Mouse (Mus musculus): ENCODE data around the gene 4931428F04Rik. TPM values are rescaled to one million over a fixed set of nuclear protein-coding genes. Genes with fewer than 3 reads are reported as not detected.

Gene 4931428F04Rik
- polyA plus RNA-seq, 1 experiment from 2014 or later = 10.5 TPM

GRCm38 (mm10) chr8:105290554-105291314 is 1.1 kb upstream of the 4931428F04Rik start:
- ATAC-seq (ENCODE audit: low FRiP score, low TSS enrichment) = no peak
- Histone ChIP-seq H3K4me3 (ENCODE audit: low read length) (peak overlapping the region; percentile 1; the same call in 1 of the 2 replicates), H3K36me3 (ENCODE audit: insufficient read depth, low read length) (no peaks in the 10 kb centered on the region), H3K27me3 (ENCODE audit: insufficient read depth, low read length) (peaks cover 11% of the 10 kb centered on the region), H3K9me3 (ENCODE audit: low read length) (no peaks in the 10 kb centered on the region), H3K4me1 (ENCODE audit: insufficient read depth, low read length) (peaks cover 20% of the 10 kb centered on the region), H3K27ac (ENCODE audit: low read length) (no peak overlapping the region), H3K9ac (replicated peaks; ENCODE audit: low read length) (no peak overlapping the region), H3K4me2 (replicated peaks; ENCODE audit: low read depth, low read length) (peak overlapping the region; percentile 91)
- WGBS = 6% methylated on average over 31 of the region's 31 CpGs

- Histone ChIP-seq H3K9me3 (ENCODE audit: low read length) (no peaks in the 10 kb centered on the region), H3K27ac (ENCODE audit: low read length) (peak overlapping the region; percentile 84), H3K4me1 (ENCODE audit: insufficient read depth, low read length) (peaks cover 20% of the 10 kb centered on the region), H3K9ac (replicated peaks; ENCODE audit: low read length) (peak overlapping the region; percentile 72), H3K27me3 (ENCODE audit: insufficient read depth, low read length) (peaks cover 11% of the 10 kb centered on the region), H3K4me3 (ENCODE audit: low read length) (peak overlapping the region; percentile 64), H3K36me3 (ENCODE audit: insufficient read depth, low read length) (no peaks in the 10 kb centered on the region; the same call in 1 of the 2 replicates), H3K4me2 (replicated peaks; ENCODE audit: low read depth, low read length) (peak overlapping the region; percentile 91)
- under 1% methylated on average over 53 of the region's 53 CpGs for whole genome bisulfite sequencing
- peak; percentile 88 for ATAC-seq (ENCODE audit: low FRiP score, low TSS enrichment)
Observed at GRCm38 (mm10) chr8:105288958-105289732, 519 bp downstream of the 4931428F04Rik start.

GRCm38 (mm10) chr8:105288231-105288630 is 1.4 kb downstream of the 4931428F04Rik start:
- 86% methylated on average over 5 of the region's 5 CpGs for WGBS
- Histone ChIP-seq H3K4me1 (ENCODE audit: insufficient read depth, low read length) (peaks cover 20% of the 10 kb centered on the region), H3K36me3 (ENCODE audit: insufficient read depth, low read length) (no peaks in the 10 kb centered on the region; the same call in 1 of the 2 replicates), H3K9me3 (ENCODE audit: low read length) (no peaks in the 10 kb centered on the region), H3K27me3 (ENCODE audit: insufficient read depth, low read length) (peaks cover 11% of the 10 kb centered on the region), H3K4me3 (ENCODE audit: low read length) (no peak overlapping the region), H3K27ac (ENCODE audit: low read length) (no peak overlapping the region), H3K4me2 (replicated peaks; ENCODE audit: low read depth, low read length) (peak overlapping the region; percentile 91; the same call in 1 of the 2 replicates), H3K9ac (replicated peaks; ENCODE audit: low read length) (no peak overlapping the region)
- no peak for ATAC-seq (ENCODE audit: low FRiP score, low TSS enrichment)

- H3K9ac ChIP-seq (replicated peaks; ENCODE audit: low read length) = no peak overlapping the region
- no peaks in the 10 kb centered on the region for H3K9me3 ChIP-seq (ENCODE audit: low read length)
- peaks cover 20% of the 10 kb centered on the region for H3K4me1 ChIP-seq (ENCODE audit: insufficient read depth, low read length)
- H3K27me3 ChIP-seq (ENCODE audit: insufficient read depth, low read length) = peaks cover 11% of the 10 kb centered on the region
- WGBS = 86% methylated on average over 4 of the region's 4 CpGs
- H3K36me3 ChIP-seq (ENCODE audit: insufficient read depth, low read length) = peaks cover 3% of the 10 kb centered on the region
- H3K4me2 ChIP-seq (replicated peaks; ENCODE audit: low read depth, low read length) = no peak overlapping the region
- H3K4me3 ChIP-seq (ENCODE audit: low read length) = no peak overlapping the region
- ATAC-seq (ENCODE audit: low FRiP score, low TSS enrichment) = no peak
- H3K27ac ChIP-seq (ENCODE audit: low read length) = no peak overlapping the region
Observed at GRCm38 (mm10) chr8:105286907-105287306, 2.8 kb downstream of the 4931428F04Rik start.

- WGBS = 54% methylated on average over 12 of the region's 12 CpGs
- Histone ChIP-seq H3K4me2 (replicated peaks; ENCODE audit: low read depth, low read length) (no peak overlapping the region), H3K9ac (replicated peaks; ENCODE audit: low read length) (no peak overlapping the region), H3K9me3 (ENCODE audit: low read length) (no peaks in the 10 kb centered on the region), H3K4me3 (ENCODE audit: low read length) (no peak overlapping the region), H3K36me3 (ENCODE audit: insufficient read depth, low read length) (peaks cover 8% of the 10 kb centered on the region), H3K4me1 (ENCODE audit: insufficient read depth, low read length) (peaks cover 17% of the 10 kb centered on the region), H3K27me3 (ENCODE audit: insufficient read depth, low read length) (peaks cover 8% of the 10 kb centered on the region), H3K27ac (ENCODE audit: low read length) (no peak overlapping the region)
- ATAC-seq (ENCODE audit: low FRiP score, low TSS enrichment) = no peak
Observed at GRCm38 (mm10) chr8:105285514-105285913, 4.2 kb downstream of the 4931428F04Rik start.

GRCm38 (mm10) chr8:105283074-105283473 is 6.6 kb downstream of the 4931428F04Rik start:
- no peak overlapping the region for H3K27ac ChIP-seq (ENCODE audit: low read length)
- 31% methylated on average over 23 of the region's 23 CpGs for WGBS

GRCm38 (mm10) chr8:105282239-105282638 is 7.4 kb downstream of the 4931428F04Rik start:
- peaks cover 29% of the 10 kb centered on the region for H3K27me3 ChIP-seq (ENCODE audit: insufficient read depth, low read length)
- peaks cover 8% of the 10 kb centered on the region for H3K36me3 ChIP-seq (ENCODE audit: insufficient read depth, low read length)
- H3K4me1 ChIP-seq (ENCODE audit: insufficient read depth, low read length) = peaks cover 5% of the 10 kb centered on the region; the same call in 1 of the 2 replicates
- H3K4me2 ChIP-seq (replicated peaks; ENCODE audit: low read depth, low read length) = no peak overlapping the region
- no peak overlapping the region for H3K27ac ChIP-seq (ENCODE audit: low read length)
- ATAC-seq (ENCODE audit: low FRiP score, low TSS enrichment) = no peak
- no peak overlapping the region for H3K4me3 ChIP-seq (ENCODE audit: low read length)
- no peak overlapping the region for H3K9ac ChIP-seq (replicated peaks; ENCODE audit: low read length)
- 93% methylated on average over 4 of the region's 4 CpGs for WGBS
- H3K9me3 ChIP-seq (ENCODE audit: low read length) = no peaks in the 10 kb centered on the region

More at GRCm38 (mm10) chr8:105283074-105283473, 6.6 kb downstream of the 4931428F04Rik start:
- Histone ChIP-seq H3K4me1 (ENCODE audit: insufficient read depth, low read length) (peaks cover 5% of the 10 kb centered on the region; the same call in 1 of the 2 replicates), H3K36me3 (ENCODE audit: insufficient read depth, low read length) (peaks cover 8% of the 10 kb centered on the region), H3K9ac (replicated peaks; ENCODE audit: low read length) (no peak overlapping the region), H3K9me3 (ENCODE audit: low read length) (no peaks in the 10 kb centered on the region), H3K4me3 (ENCODE audit: low read length) (no peak overlapping the region), H3K27me3 (ENCODE audit: insufficient read depth, low read length) (peaks cover 21% of the 10 kb centered on the region), H3K4me2 (replicated peaks; ENCODE audit: low read depth, low read length) (no peak overlapping the region)
- 0 out of 2 replicates have a peak, but pooled peaks have one; percentile 32 for ATAC-seq (ENCODE audit: low FRiP score, low TSS enrichment)

GRCm38 (mm10) chr8:105281821-105282220 is 7.8 kb downstream of the 4931428F04Rik start:
- Histone ChIP-seq H3K9ac (replicated peaks; ENCODE audit: low read length) (no peak overlapping the region), H3K27me3 (ENCODE audit: insufficient read depth, low read length) (peaks cover 34% of the 10 kb centered on the region), H3K4me2 (replicated peaks; ENCODE audit: low read depth, low read length) (no peak overlapping the region), H3K4me1 (ENCODE audit: insufficient read depth, low read length) (peaks cover 5% of the 10 kb centered on the region; the same call in 1 of the 2 replicates), H3K9me3 (ENCODE audit: low read length) (no peaks in the 10 kb centered on the region), H3K27ac (ENCODE audit: low read length) (no peak overlapping the region), H3K36me3 (ENCODE audit: insufficient read depth, low read length) (peaks cover 8% of the 10 kb centered on the region), H3K4me3 (ENCODE audit: low read length) (no peak overlapping the region)
- WGBS = 87% methylated on average over 12 of the region's 12 CpGs
- no peak for ATAC-seq (ENCODE audit: low FRiP score, low TSS enrichment)

- H3K36me3 ChIP-seq (ENCODE audit: insufficient read depth, low read length) = peaks cover 8% of the 10 kb centered on the region
- H3K9me3 ChIP-seq (ENCODE audit: low read length) = no peaks in the 10 kb centered on the region
- no peak overlapping the region for H3K4me2 ChIP-seq (replicated peaks; ENCODE audit: low read depth, low read length)
- H3K4me1 ChIP-seq (ENCODE audit: insufficient read depth, low read length) = peaks cover 15% of the 10 kb centered on the region
- peaks cover 46% of the 10 kb centered on the region for H3K27me3 ChIP-seq (ENCODE audit: insufficient read depth, low read length)
- H3K4me3 ChIP-seq (ENCODE audit: low read length) = no peak overlapping the region
- H3K27ac ChIP-seq (ENCODE audit: low read length) = no peak overlapping the region
- ATAC-seq (ENCODE audit: low FRiP score, low TSS enrichment) = no peak
- H3K9ac ChIP-seq (replicated peaks; ENCODE audit: low read length) = no peak overlapping the region
- 81% methylated on average over 3 of the region's 3 CpGs for WGBS
Observed at GRCm38 (mm10) chr8:105280567-105280966, 9.1 kb downstream of the 4931428F04Rik start.

Data from kidney, embryonic 16.5 days (tissue).